Mouse (Mus musculus) intestine, embryonic 15.5 days (tissue): Measurements from ENCODE around the gene Vmn1r142. TPM values are rescaled to one million over a fixed set of nuclear protein-coding genes. Genes with fewer than 3 reads are reported as not detected.
"Not testable (repeated sequence)": the region's sequence is repeated elsewhere in the genome, so short reads cannot be mapped to it uniquely, and the experiment has no call there.

Source experiments
- ATAC-seq: fragments of 200-750 bp; cut with Nextera tagmentation; 2 replicates; pipeline ENCODE4 v1.8.0; 2017; ENCODE audit warnings: moderate TSS enrichment, moderate library complexity
- H3K27ac ChIP-seq: fragments of 300-500 bp; sonication (generic); 2 replicates; pipeline ENCODE4 v1.5.1; 2015; ENCODE audit warnings: mild to moderate bottlenecking, inconsistent platforms
- H3K27me3 ChIP-seq: fragments of 300-500 bp; sonication (generic); replicated peaks from 2 replicates; pipeline ENCODE4 v1.6.1; 2015; ENCODE audit warnings: inconsistent platforms
- H3K36me3 ChIP-seq: fragments of 300-500 bp; sonication (generic); 2 replicates; pipeline ENCODE4 v1.6.1; 2015; ENCODE audit warnings: inconsistent platforms
- H3K4me1 ChIP-seq: fragments of 300-500 bp; sonication (generic); replicated peaks from 2 replicates; pipeline ENCODE4 v1.6.1; 2015; ENCODE audit warnings: inconsistent platforms
- H3K4me2 ChIP-seq: fragments of 300-500 bp; sonication (generic); replicated peaks from 2 replicates; pipeline ENCODE4 v1.6.1; 2015; ENCODE audit warnings: mild to moderate bottlenecking, inconsistent platforms
- H3K4me3 ChIP-seq: fragments of 300-500 bp; sonication (generic); replicated peaks from 2 replicates; pipeline ENCODE4 v1.5.1; 2015; ENCODE audit warnings: inconsistent platforms
- H3K9ac ChIP-seq: fragments of 300-500 bp; sonication (generic); 2 replicates; pipeline ENCODE4 v1.6.1; 2015; ENCODE audit warnings: inconsistent platforms
- H3K9me3 ChIP-seq: fragments of 300-500 bp; sonication (generic); 2 replicates; pipeline ENCODE4 v1.6.1; 2016; ENCODE audit warnings: inconsistent platforms
- WGBS: fragments of 180-500 bp; shearing (Covaris S2); methylation state at CpG from one replicate; pipeline ENCODE4 v1.1.7; 2015; 5-methylcytosine and 5-hydroxymethylcytosine counted together
- polyA plus RNA-seq: library from polyadenylated mRNA; unstranded; fragments of >200 nt; fragmentation: Nextera tagmentation; extraction: Ambion mirVana; gene quantifications from 2 replicates; pipeline ENCODE4 v1.2.1, GENCODE M21; 2015

The Vmn1r142 gene
- polyA plus RNA-seq = not detected in 2 replicates

DNA sequence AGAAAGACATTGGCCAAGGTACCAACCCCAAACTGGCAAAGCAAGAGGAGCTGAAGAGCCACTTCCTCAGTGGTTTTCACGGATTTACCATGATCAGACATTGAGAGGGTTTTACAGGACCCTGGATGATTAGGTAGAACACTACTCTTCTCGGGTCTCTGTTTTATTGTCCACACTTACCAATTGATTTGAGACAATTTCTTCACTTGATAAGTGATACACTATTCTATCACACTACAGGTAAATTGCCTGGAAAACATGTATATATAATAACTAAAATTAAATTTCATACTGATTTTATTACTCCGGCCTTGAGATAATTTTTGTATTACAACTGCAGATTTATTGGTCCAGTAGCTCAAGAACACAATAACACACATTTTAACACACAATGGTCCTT lies at the start of gene Vmn1r142:
Vmn1r142 (minus strand) TSS at position 101 of the 400 bp plus-strand sequence.
- not testable (repeated sequence) for H3K27ac ChIP-seq, H3K4me3 ChIP-seq, H3K4me2 ChIP-seq, H3K9ac ChIP-seq, ATAC-seq, H3K27me3 ChIP-seq, H3K9me3 ChIP-seq, H3K4me1 ChIP-seq, H3K36me3 ChIP-seq
- WGBS = no CpG with 5 or more reads among the region's 3 CpGs

DNA sequence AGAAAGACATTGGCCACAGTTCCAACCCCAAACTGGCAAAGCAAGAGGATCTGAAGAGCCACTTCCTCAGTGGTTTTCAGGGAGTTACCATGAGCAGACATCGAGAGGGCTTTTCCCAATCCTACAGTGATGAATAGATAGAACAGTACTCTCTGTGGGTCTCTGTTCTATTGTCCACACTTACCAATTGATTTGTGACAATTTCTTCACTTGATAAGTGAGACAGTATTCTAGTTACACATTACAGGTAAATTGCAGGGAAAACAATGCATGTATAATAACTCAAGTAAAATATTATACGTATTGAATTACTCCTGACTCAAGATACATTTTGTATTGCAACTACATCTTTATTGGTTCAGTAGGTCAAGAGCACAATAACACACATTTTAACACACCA lies 37.3 kb upstream of the Vmn1r142 start, which contains the start of gene Gm8653:
Gm8653 (minus strand) TSS at position 101 of the 400 bp plus-strand sequence.
- H3K4me3 ChIP-seq, ATAC-seq, H3K9me3 ChIP-seq, H3K27me3 ChIP-seq, H3K4me2 ChIP-seq, H3K4me1 ChIP-seq, H3K9ac ChIP-seq, H3K27ac ChIP-seq, H3K36me3 ChIP-seq: not testable (repeated sequence)
- WGBS = no CpG with 5 or more reads among the region's 2 CpGs

DNA sequence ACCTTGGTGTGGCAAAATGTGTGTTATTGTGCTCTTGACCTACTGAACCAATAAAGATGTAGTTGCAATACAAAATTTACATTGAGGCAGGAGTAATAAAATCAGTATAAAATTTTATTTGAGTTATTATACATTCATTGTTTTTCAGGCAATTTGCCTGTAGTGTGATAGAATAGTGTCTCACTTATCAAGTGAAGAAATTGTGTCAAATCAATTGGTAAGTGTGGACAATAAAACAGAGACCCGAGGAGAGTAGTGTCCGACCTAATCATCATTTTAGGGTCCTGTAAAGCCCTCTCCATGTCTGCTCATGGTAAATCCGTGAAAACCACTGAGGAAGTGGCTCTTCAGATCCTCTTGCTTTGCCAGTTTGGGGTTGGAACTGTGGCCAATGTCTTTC lies 25.2 kb upstream of the Vmn1r142 start, which contains the start of gene Vmn1r143:
Vmn1r143 (plus strand) TSS at position 301 of the 400 bp plus-strand sequence.
- not testable (repeated sequence) for H3K9me3 ChIP-seq, H3K4me3 ChIP-seq, H3K36me3 ChIP-seq, H3K9ac ChIP-seq, H3K27ac ChIP-seq, H3K4me1 ChIP-seq, H3K4me2 ChIP-seq, H3K27me3 ChIP-seq, ATAC-seq
- no CpG with 5 or more reads among the region's 3 CpGs for WGBS

DNA sequence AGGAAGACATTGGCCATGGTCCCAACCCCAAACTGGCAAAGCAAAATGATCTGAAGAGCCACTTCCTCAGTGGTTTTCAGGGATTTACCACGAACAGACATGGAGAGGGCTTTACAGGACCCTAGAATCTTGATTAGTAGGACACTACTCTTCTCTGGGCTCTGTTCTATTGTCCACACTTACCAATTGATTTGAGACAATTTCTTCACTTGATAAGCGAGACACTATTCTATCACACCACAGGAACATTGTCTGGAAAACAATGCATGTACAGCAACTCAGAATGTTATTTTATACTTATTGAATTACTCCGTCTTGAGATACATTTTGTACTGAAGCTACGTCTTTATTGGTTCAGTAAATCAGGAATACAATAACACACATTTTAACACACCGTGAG lies 29.2 kb downstream of the Vmn1r142 start, which contains the start of gene Gm10666:
Gm10666 (minus strand) TSS at position 101 of the 400 bp plus-strand sequence.
- H3K4me1 ChIP-seq, H3K36me3 ChIP-seq, H3K4me2 ChIP-seq, H3K9me3 ChIP-seq, H3K27ac ChIP-seq, ATAC-seq, H3K9ac ChIP-seq, H3K27me3 ChIP-seq, H3K4me3 ChIP-seq: not testable (repeated sequence)
- no CpG with 5 or more reads among the region's 5 CpGs for WGBS

DNA sequence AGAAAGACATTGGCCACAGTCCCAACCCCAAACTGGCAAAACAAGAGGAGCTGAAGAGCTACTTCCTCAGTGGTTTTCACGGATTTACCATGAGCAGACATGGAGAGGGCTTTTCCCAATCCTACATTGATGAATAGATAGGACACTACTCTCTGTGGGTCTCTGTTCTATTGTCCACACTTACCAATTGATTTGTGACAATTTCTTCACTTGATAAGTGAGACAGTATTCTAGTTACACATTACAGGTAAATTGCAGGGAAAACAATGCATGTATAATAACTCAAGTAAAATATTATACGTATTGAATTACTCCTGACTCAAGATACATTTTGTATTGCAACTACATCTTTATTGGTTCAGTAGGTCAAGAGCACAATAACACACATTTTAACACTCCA lies 45.7 kb downstream of the Vmn1r142 start, which contains the start of gene Gm16451:
Gm16451 (minus strand) TSS at position 101 of the 400 bp plus-strand sequence.
- not testable (repeated sequence) for H3K27me3 ChIP-seq, H3K9ac ChIP-seq, H3K27ac ChIP-seq, H3K9me3 ChIP-seq, ATAC-seq, H3K36me3 ChIP-seq, H3K4me3 ChIP-seq, H3K4me1 ChIP-seq, H3K4me2 ChIP-seq
- WGBS = no CpG with 5 or more reads among the region's 2 CpGs

Other genes starting within 250 kb of the Vmn1r142 start
- gene Gm5891, start 242.7 kb downstream of the Vmn1r142 start, polyA plus RNA-seq = not detected in 2 replicates
- gene Vmn1r137, start 169.4 kb downstream of the Vmn1r142 start, polyA plus RNA-seq = not detected in 2 replicates
- gene Vmn1r138, start 135.1 kb downstream of the Vmn1r142 start, polyA plus RNA-seq = not detected in 2 replicates
- not detected in 2 replicates for gene Gm6176, start 107.7 kb downstream of the Vmn1r142 start, polyA plus RNA-seq
- not detected in 2 replicates for gene Vmn1r139, start 95.0 kb downstream of the Vmn1r142 start, polyA plus RNA-seq
- not detected in 2 replicates for gene Gm16451, start 45.8 kb downstream of the Vmn1r142 start, polyA plus RNA-seq
- not detected in 2 replicates for gene Gm10666, start 29.3 kb downstream of the Vmn1r142 start, polyA plus RNA-seq
- gene Vmn1r143, start 25.3 kb upstream of the Vmn1r142 start, polyA plus RNA-seq = not detected in 2 replicates
- gene Gm8653, start 37.2 kb upstream of the Vmn1r142 start, polyA plus RNA-seq = not detected in 2 replicates
- not detected in 2 replicates for gene Gm8453, start 65.4 kb upstream of the Vmn1r142 start, polyA plus RNA-seq
- not detected in 2 replicates for gene Gm4187, start 165.7 kb upstream of the Vmn1r142 start, polyA plus RNA-seq
- gene Gm8660, start 207.0 kb upstream of the Vmn1r142 start, polyA plus RNA-seq = not detected in 2 replicates
- not detected in 2 replicates for gene Vmn1r148, start 249.5 kb upstream of the Vmn1r142 start, polyA plus RNA-seq